Mouse (Mus musculus) myocyte (in vitro differentiated cells): Measurements from ENCODE around the gene Chordc1. TPM values are rescaled to one million over a fixed set of nuclear protein-coding genes. Genes with fewer than 3 reads are reported as not detected.

Experiments
- H3K27me3 ChIP-seq: one replicate; pipeline ENCODE4 v1.6.1; 2011; ENCODE audit not compliant: control insufficient read depth, insufficient read depth, insufficient read length
- H3K36me3 ChIP-seq: one replicate; pipeline ENCODE4 v1.6.1; 2011; ENCODE audit not compliant: control insufficient read depth, insufficient read depth
- H3K4me2 ChIP-seq: one replicate; pipeline ENCODE4 v1.6.1; 2011; ENCODE audit warnings: low read depth, control low read depth
- H3K4me3 ChIP-seq: one replicate; pipeline ENCODE4 v1.5.1; 2011; ENCODE audit warnings: mild to moderate bottlenecking, control low read depth, moderate library complexity
- H3K79me2 ChIP-seq: one replicate; pipeline ENCODE4 v1.6.1; 2011; ENCODE audit not compliant: control insufficient read depth, insufficient read depth
- H3ac ChIP-seq: one replicate; pipeline ENCODE4 v1.6.1; 2011; ENCODE audit not compliant: control insufficient read depth, insufficient read length
- CEBPB ChIP-seq: IDR thresholded peaks from 2 replicates; pipeline ENCODE4 v1.6.1; 2011; ENCODE audit warnings: mild to moderate bottlenecking, moderate library complexity; ENCODE audit not compliant: poor library complexity, insufficient read depth, severe bottlenecking
- E2F4 ChIP-seq: IDR thresholded peaks from one replicate; pipeline ENCODE4 v1.6.1; 2011; ENCODE audit warnings: mild to moderate bottlenecking, control low read depth, moderate library complexity; ENCODE audit not compliant: insufficient read depth
- MAX ChIP-seq: IDR thresholded peaks from one replicate; pipeline ENCODE4 v1.6.1; 2011; ENCODE audit warnings: low read depth, mild to moderate bottlenecking, control low read depth
- MYOD1 ChIP-seq, 3 experiments: IDR thresholded peaks; one replicate each; pipeline ENCODE4 v1.6.1; 2011; ENCODE audit warnings: control low read depth in 2 of 3, low read depth in 2 of 3, mild to moderate bottlenecking in 2 of 3, moderate library complexity in 1 of 3; ENCODE audit not compliant: insufficient read length in 2 of 3, control insufficient read depth in 1 of 3
- MYOG ChIP-seq, 3 experiments: IDR thresholded peaks; one replicate each; pipeline ENCODE4 v1.6.1; 2011; ENCODE audit warnings: control low read depth in 2 of 3, low read depth in 2 of 3, mild to moderate bottlenecking in 2 of 3; ENCODE audit not compliant: insufficient read length in 2 of 3, control insufficient read depth in 1 of 3, insufficient read depth in 1 of 3
- POLR2A ChIP-seq: IDR thresholded peaks from one replicate; pipeline ENCODE4 v1.6.1; 2011; ENCODE audit warnings: low read depth, mild to moderate bottlenecking, control low read depth, moderate library complexity; ENCODE audit not compliant: insufficient read length
- POLR2AphosphoS2 ChIP-seq: IDR thresholded peaks from one replicate; pipeline ENCODE4 v1.6.1; 2011; ENCODE audit warnings: low read depth, control low read depth; ENCODE audit not compliant: insufficient read length
- REST ChIP-seq: IDR thresholded peaks from one replicate; pipeline ENCODE4 v1.6.1; 2011; ENCODE audit warnings: mild to moderate bottlenecking, control low read depth, moderate library complexity; ENCODE audit not compliant: insufficient read depth, insufficient read length
- SRF ChIP-seq: IDR thresholded peaks from one replicate; pipeline ENCODE4 v1.6.1; 2011; ENCODE audit warnings: low read depth; ENCODE audit not compliant: control insufficient read depth, insufficient read length
- TCF12 ChIP-seq: IDR thresholded peaks from one replicate; pipeline ENCODE4 v1.6.1; 2011; ENCODE audit warnings: mild to moderate bottlenecking, control low read depth; ENCODE audit not compliant: poor library complexity, insufficient read depth, severe bottlenecking
- TCF3 ChIP-seq: IDR thresholded peaks from one replicate; pipeline ENCODE4 v1.6.1; 2011; ENCODE audit warnings: low read depth, control low read depth; ENCODE audit not compliant: insufficient read length
- USF1 ChIP-seq: IDR thresholded peaks from one replicate; pipeline ENCODE4 v1.6.1; 2011; ENCODE audit warnings: low read depth, mild to moderate bottlenecking, control low read depth, moderate library complexity
- polyA plus RNA-seq: library from polyadenylated mRNA; unstranded; fragments of >200 nt; fragmentation: generic; extraction: Trizol; gene quantifications from one replicate; pipeline ENCODE4 v1.2.1, GENCODE M21; 2012; ENCODE audit warnings: missing spikeins

Gene Chordc1
- polyA plus RNA-seq, 1 experiment, result 27.3 TPM

- Histone ChIP-seq H3K4me3 (peak overlapping the region; percentile 88), H3K36me3 (peaks cover 4% of the 10 kb centered on the region), H3ac (peak overlapping the region; percentile 27), H3K4me2 (peak overlapping the region; percentile 69), H3K27me3 (no peaks in the 10 kb centered on the region), H3K79me2 (peaks cover 37% of the 10 kb centered on the region)
- no peak for TF ChIP-seq E2F4
- no peak for TF ChIP-seq USF1
- TF ChIP-seq TCF3, result no peak
- TF ChIP-seq CEBPB, result no peak
- no peak for TF ChIP-seq TCF12
- TF ChIP-seq REST, result no peak
Observed at GRCm38 (mm10) chr9:18292443-18292922, 558 bp downstream of the Chordc1 start.

DNA sequence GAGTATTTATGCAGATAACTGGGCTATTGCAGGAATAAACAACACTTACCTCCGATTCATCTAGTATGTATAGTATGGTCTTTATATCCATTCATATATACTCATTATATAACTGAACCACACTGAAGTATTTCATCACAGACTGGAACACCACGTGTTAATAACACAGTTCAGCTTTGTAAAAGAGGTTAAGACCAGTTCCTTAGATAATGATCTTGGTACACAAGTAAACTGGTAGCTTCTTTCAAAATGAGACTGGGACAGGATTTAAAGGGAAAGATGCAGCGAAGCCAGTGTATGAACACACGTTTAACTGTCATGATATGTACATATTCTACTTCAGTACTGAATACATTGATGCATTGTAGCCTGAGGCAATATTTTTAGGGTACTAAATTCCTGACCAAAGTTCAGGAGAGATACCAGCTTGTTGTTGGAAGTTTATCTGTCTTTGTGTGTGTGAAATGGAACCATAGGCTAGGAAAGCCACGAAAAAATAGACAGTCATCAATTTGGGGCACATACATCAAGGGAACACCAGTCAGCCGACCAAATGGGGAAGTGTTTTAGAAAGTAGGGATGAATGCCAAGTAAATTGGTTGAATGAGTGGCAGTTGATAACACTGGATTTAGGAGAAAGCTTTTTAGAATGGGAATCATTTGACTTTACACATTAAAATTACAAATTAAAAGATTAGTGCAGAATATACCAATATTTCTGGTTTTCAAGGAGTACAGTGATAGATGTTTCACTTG, 1.3 kb downstream of the Chordc1 start:
- Histone ChIP-seq H3K79me2 (peaks cover 37% of the 10 kb centered on the region), H3K36me3 (peaks cover 4% of the 10 kb centered on the region), H3K4me3 (peak overlapping the region; percentile 88), H3K27me3 (no peaks in the 10 kb centered on the region), H3K4me2 (peak overlapping the region; percentile 69), H3ac (peak overlapping the region; percentile 27)
- TF ChIP-seq REST (no peak), USF1 (no peak), POLR2A (no peak), POLR2AphosphoS2 (no peak), MYOD1 (IDR thresholded peaks at IDR 0.05; ENCODE audit: control insufficient read depth in 1 of 3, insufficient read length in 2 of 3, low read depth in 2 of 3) (no peak), CEBPB (no peak), MYOG (IDR thresholded peaks at IDR 0.05; ENCODE audit: control insufficient read depth in 1 of 3, insufficient read depth in 1 of 3, insufficient read length in 2 of 3, low read depth in 2 of 3) (no peak), TCF12 (no peak)

DNA sequence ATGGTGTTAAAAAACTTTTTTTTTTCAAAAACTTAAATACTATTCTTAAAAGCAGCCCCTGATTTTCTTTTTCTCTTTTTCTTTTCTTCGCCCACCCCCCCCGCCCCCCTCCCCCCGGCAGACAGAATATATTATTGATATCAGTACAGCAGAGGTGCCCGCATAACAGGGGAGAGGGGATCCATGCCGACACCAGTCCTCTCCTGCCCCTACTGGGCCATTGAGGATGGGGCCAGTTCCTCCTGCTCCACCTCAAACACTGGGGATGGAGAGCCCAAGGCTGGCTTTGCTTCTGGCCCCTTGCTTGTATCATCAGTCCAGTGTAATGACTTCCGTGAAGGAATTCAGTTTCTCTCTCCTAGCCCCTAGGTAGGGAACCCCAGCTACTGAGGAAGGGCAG, 6.4 kb downstream of the Chordc1 start:
- peaks cover 35% of the 10 kb centered on the region for H3K79me2 ChIP-seq
- no peaks in the 10 kb centered on the region for H3K27me3 ChIP-seq
- no peak for TF ChIP-seq REST
- no peak for TF ChIP-seq CEBPB
- TF ChIP-seq SRF, result no peak
- TF ChIP-seq E2F4, result no peak
- TF ChIP-seq TCF3, result no peak
- TF ChIP-seq MYOD1 (IDR thresholded peaks at IDR 0.05; ENCODE audit: control insufficient read depth in 1 of 3, insufficient read length in 2 of 3, low read depth in 2 of 3), result no peak
- H3K4me2 ChIP-seq, result no peak overlapping the region
- no peak overlapping the region for H3K4me3 ChIP-seq
- H3ac ChIP-seq, result no peak overlapping the region
- H3K36me3 ChIP-seq, result peaks cover 27% of the 10 kb centered on the region

DNA sequence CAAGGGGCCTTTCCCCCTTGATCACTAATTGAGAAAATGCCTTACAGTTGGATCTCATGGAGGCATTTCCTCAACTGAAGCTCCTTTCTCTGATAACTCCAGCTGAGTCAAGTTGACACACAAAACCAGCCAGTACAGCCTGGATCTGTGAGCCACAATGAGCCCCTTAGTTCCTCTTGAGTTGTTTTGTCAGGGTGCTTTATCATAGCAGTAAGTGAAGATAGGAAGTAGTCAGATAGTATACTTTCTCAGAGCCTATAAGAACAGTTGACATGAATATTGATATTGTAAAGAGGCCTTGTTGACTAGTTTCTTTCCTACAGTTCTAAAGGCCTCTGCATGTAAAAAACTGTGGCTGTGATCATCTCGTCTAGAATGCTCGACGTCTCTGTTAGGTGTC, 28.1 kb downstream of the Chordc1 start:
- Histone ChIP-seq H3K79me2 (no peaks in the 10 kb centered on the region), H3K36me3 (peaks cover 36% of the 10 kb centered on the region), H3K4me2 (no peak overlapping the region), H3K4me3 (no peak overlapping the region), H3ac (no peak overlapping the region), H3K27me3 (no peaks in the 10 kb centered on the region)
- TF ChIP-seq USF1 (no peak), MYOG (IDR thresholded peaks at IDR 0.05; ENCODE audit: control insufficient read depth in 1 of 3, insufficient read depth in 1 of 3, insufficient read length in 2 of 3, low read depth in 2 of 3) (no peak), TCF12 (no peak), MAX (no peak)

Other genes with a start within 250 kb of the Chordc1 start
- gene Naalad2, start 110.9 kb downstream of the Chordc1 start, polyA plus RNA-seq, result 1.6 TPM
- gene Ubtfl1, start 112.3 kb downstream of the Chordc1 start, polyA plus RNA-seq, result not detected
- not detected for gene Mbd3l2, start 138.5 kb downstream of the Chordc1 start, polyA plus RNA-seq
- 0.31 TPM for gene Zfp558, start 186.1 kb downstream of the Chordc1 start, polyA plus RNA-seq
- not detected for gene Mbd3l1, start 186.2 kb downstream of the Chordc1 start, polyA plus RNA-seq